Mouse (Mus musculus) small intestine, adult 2 months (tissue): ENCODE measurements around the gene Nmrk1.

Experiments
- CTCF ChIP-seq: fragments of 200-500 bp; IDR thresholded peaks from 2 replicates; pipeline ENCODE4 v1.5.1; 2012; ENCODE audit warnings: low read depth, mild to moderate bottlenecking, control low read depth, inconsistent platforms, low read length, moderate library complexity, mixed read lengths; ENCODE audit not compliant: insufficient replicate concordance, insufficient read length; ENCODE audit errors: extremely low read depth
- POLR2A ChIP-seq: fragments of 200-500 bp; IDR thresholded peaks from 2 replicates; pipeline ENCODE4 v1.6.1; 2012; ENCODE audit warnings: low read depth, mild to moderate bottlenecking, control low read depth, inconsistent platforms, low read length, moderate library complexity

GRCm38 (mm10) chr19:18596876-18597275, 34.9 kb upstream of the Nmrk1 start:
- TF ChIP-seq CTCF (no peak), POLR2A (no peak)
